Mouse (Mus musculus) heart, postnatal 0 days (tissue): ENCODE data around the gene S1pr4.

Experiments
- CTCF ChIP-seq: IDR thresholded peaks from 2 replicates; pipeline ENCODE4 v1.5.1; 2016; ENCODE audit warnings: antibody characterized with exemption, control low read depth, low read depth
- EP300 ChIP-seq: IDR thresholded peaks from 2 replicates; pipeline ENCODE4 v1.6.1; 2016; ENCODE audit warnings: antibody characterized with exemption, low read depth

GRCm38 (mm10) chr10:81451365-81451745 is 48.6 kb downstream of the S1pr4 start:
- TF ChIP-seq CTCF (no peak), EP300 (no peak)
